Mouse (Mus musculus): ENCODE measurements around the gene Uevld.

- TF ChIP-seq POLR2A (IDR thresholded peaks at IDR 0.05; ENCODE audit: low read depth, low read length): no peak
- TF ChIP-seq CTCF (IDR thresholded peaks at IDR 0.05; ENCODE audit: extremely low read depth, insufficient read length, insufficient replicate concordance, low read depth, low read length): no peak
Measured at GRCm38 (mm10) chr7:46958853-46959252, 526 bp upstream of the Uevld start.
